Mouse (Mus musculus): ENCODE measurements around the gene Abcb6. TPM values are rescaled to one million over a fixed set of nuclear protein-coding genes. Genes with fewer than 3 reads are reported as not detected.

Gene Abcb6
- total and polyA plus RNA-seq, 3 experiments = 9.5 to 132 (median 25.0) TPM

DNA sequence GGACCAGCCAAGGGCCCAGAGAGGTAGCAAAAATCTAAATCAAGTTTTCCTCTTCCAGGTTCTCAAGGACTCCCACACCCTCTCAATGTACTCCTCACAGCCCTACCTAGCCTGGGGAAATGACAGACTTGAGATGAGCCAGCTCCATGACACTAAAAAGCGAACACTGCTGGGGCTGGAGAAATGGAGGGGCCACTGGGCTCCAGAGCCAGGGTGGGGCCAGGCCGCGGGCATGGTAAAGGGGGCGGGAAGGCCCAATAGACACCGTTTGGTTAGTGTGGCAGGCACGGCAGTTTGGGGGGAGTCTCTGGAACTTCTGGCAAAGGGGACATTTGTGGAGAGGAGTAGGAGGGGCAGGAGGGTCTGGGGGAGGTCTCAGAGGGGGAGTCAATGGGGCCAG lies 43.9 kb downstream of the Abcb6 start:
- H3K4me1 ChIP-seq (ENCODE audit: insufficient read depth, low read depth, low read length) = peaks cover 87% of the 10 kb centered on the region
- H3K36me3 ChIP-seq (replicated peaks) = peaks cover 61% of the 10 kb centered on the region
- no peak for ATAC-seq (ENCODE audit: extremely low read depth, insufficient number of reproducible peaks, low FRiP score, poor library complexity, severe bottlenecking)
- no peaks in the 10 kb centered on the region for H3K9me3 ChIP-seq (replicated peaks)
- no peaks in the 10 kb centered on the region for H3K27me3 ChIP-seq (ENCODE audit: insufficient read depth, low read length)
- TF ChIP-seq TAL1 (conservative IDR thresholded peaks at IDR 0.05; ENCODE audit: low read depth, low read length) = no peak
- no peak for TF ChIP-seq GATA2 (IDR thresholded peaks at IDR 0.05; ENCODE audit: borderline replicate concordance, low read depth, low read length)
- TF ChIP-seq CTCF (IDR thresholded peaks at IDR 0.05; ENCODE audit: low read depth, low read length) = no peak
- no peak for TF ChIP-seq POLR2AphosphoS5 (IDR thresholded peaks at IDR 0.05; ENCODE audit: insufficient replicate concordance, low read depth, low read length)
- TF ChIP-seq GATA1 (IDR thresholded peaks at IDR 0.05; ENCODE audit: borderline replicate concordance, low read length) = no peak
- DNase-seq (ENCODE audit: low spot score) = no peak
- H3K4me3 ChIP-seq (ENCODE audit: low read depth, low read length) = peak overlapping the region; percentile 61; the same call in 1 of the 2 replicates

DNA sequence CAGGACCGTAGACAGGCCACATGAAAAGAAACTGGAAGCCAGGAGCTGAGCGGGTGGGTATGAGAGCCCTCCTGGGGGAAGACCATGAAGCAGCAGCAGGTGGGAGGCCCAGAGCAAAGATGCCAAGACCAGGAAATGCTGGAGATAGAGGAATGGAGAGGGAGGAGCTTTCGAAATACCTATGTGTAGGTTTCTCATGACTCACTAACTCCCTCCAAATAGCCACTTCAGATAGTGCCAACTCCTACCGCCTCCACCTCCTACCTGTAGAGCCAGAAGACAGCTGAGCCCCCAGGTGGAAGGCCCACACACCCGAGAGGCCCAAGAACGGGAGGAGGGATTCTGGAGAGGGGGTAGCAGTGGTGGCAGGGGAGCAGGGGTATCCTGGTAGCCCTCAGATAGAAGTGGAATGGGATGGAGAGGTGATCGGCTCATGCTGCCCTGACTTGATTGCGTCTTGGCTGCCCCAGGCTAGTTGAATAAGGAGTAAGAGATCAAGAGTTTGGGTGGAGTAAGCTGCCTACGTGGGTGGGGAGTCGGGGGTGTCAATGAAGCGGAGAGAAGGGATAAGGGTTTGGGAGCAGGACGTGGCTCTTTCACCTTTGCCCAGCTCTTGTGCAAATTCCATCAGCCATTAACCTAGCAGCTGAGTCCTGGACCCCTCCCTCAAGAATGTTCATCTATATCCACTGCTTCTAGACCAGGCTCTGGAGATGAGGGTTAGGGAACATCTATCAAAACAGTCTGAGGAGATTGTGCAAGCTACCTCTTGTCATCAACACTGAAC lies 46.6 kb downstream of the Abcb6 start, which contains the start of gene Slc23a3:
Gene Slc23a3 (minus strand): TSS at position 470 of the 787 bp plus-strand sequence.
- Histone ChIP-seq H3K4me1 (ENCODE audit: insufficient read depth, low read depth, low read length) (peaks cover 63% of the 10 kb centered on the region), H3K9me3 (replicated peaks) (no peaks in the 10 kb centered on the region), H3K27me3 (ENCODE audit: insufficient read depth, low read length) (no peaks in the 10 kb centered on the region), H3K4me3 (ENCODE audit: low read depth, low read length) (no peak within 1 kb of the TSS; the same call in 1 of the 2 replicates), H3K36me3 (replicated peaks) (peaks cover 47% of the 10 kb centered on the region)
- no peak for ATAC-seq (ENCODE audit: extremely low read depth, insufficient number of reproducible peaks, low FRiP score, poor library complexity, severe bottlenecking)
- TF ChIP-seq POLR2AphosphoS5 (IDR thresholded peaks at IDR 0.05; ENCODE audit: insufficient replicate concordance, low read depth, low read length) = no peak; the same call in 1 of the 2 replicates
- no peak for DNase-seq (ENCODE audit: low spot score)

DNA sequence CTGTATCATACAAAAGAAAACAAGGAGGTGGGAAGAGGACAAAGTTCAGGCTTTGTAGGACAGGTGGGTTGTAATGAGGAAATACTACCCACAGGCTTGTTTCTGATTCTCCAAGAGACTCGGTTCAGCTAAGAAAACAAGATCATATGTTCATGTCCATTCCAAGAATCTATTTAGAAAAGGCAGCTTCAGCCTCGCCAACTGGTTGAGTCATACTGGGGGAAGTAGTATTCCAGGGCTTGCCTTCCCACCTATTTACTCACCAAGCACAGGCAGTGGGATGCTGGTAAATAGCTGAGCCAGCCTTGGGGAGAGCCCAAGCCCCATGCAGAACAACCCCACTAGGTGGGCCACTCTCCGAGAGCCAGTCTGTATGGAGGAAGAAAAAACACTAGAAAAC lies 51.6 kb downstream of the Abcb6 start:
- no peaks in the 10 kb centered on the region for H3K27me3 ChIP-seq (ENCODE audit: insufficient read depth, low read length)
- DNase-seq (ENCODE audit: low spot score) = no peak

DNA sequence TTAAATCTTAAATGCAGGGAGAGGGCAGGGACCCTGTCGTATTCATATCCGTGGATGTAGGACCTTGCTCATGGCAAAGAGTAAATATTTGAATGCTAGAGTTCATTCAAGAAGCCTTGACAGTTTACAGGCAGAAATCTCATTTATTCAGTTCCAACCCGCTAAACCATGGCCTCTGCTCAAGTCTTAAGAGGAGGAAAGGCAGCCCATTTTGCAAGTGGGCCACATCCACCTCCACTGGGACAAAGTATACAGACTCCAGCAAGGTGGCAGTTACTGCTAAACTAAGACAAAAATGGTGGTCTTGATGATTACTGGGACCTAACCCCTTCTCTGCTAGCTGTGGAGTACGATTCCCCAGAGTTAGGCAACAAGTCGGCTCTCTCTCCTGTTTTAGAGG lies 54.8 kb downstream of the Abcb6 start:
- TF ChIP-seq GATA1 (IDR thresholded peaks at IDR 0.05; ENCODE audit: borderline replicate concordance, low read length) = no peak
- no peak for TF ChIP-seq TAL1 (conservative IDR thresholded peaks at IDR 0.05; ENCODE audit: low read depth, low read length)
- no peak for TF ChIP-seq CTCF (IDR thresholded peaks at IDR 0.05; ENCODE audit: low read depth, low read length)
- no peak for TF ChIP-seq POLR2AphosphoS5 (IDR thresholded peaks at IDR 0.05; ENCODE audit: insufficient replicate concordance, low read depth, low read length)
- TF ChIP-seq GATA2 (IDR thresholded peaks at IDR 0.05; ENCODE audit: borderline replicate concordance, low read depth, low read length) = no peak
- DNase-seq (ENCODE audit: low spot score) = no peak
- H3K36me3 ChIP-seq (replicated peaks) = no peaks in the 10 kb centered on the region
- peaks cover 20% of the 10 kb centered on the region for H3K4me1 ChIP-seq (ENCODE audit: insufficient read depth, low read depth, low read length)
- no peak for ATAC-seq (ENCODE audit: extremely low read depth, insufficient number of reproducible peaks, low FRiP score, poor library complexity, severe bottlenecking)
- peak overlapping the region; percentile 73 for H3K4me3 ChIP-seq (ENCODE audit: low read depth, low read length)
- no peaks in the 10 kb centered on the region for H3K9me3 ChIP-seq (replicated peaks)
- H3K27me3 ChIP-seq (ENCODE audit: insufficient read depth, low read length) = no peaks in the 10 kb centered on the region

More for the DNA sequence above, 51.6 kb downstream of the Abcb6 start:
- Histone ChIP-seq H3K9me3 (replicated peaks) (no peaks in the 10 kb centered on the region), H3K4me1 (ENCODE audit: insufficient read depth, low read depth, low read length) (peaks cover 40% of the 10 kb centered on the region), H3K4me3 (ENCODE audit: low read depth, low read length) (no peak overlapping the region), H3K36me3 (replicated peaks) (peaks cover 1% of the 10 kb centered on the region)
- ATAC-seq (ENCODE audit: extremely low read depth, insufficient number of reproducible peaks, low FRiP score, poor library complexity, severe bottlenecking) = no peak
- no peak for TF ChIP-seq GATA1 (IDR thresholded peaks at IDR 0.05; ENCODE audit: borderline replicate concordance, low read length)
- no peak for TF ChIP-seq POLR2AphosphoS5 (IDR thresholded peaks at IDR 0.05; ENCODE audit: insufficient replicate concordance, low read depth, low read length)
- TF ChIP-seq CTCF (IDR thresholded peaks at IDR 0.05; ENCODE audit: low read depth, low read length) = no peak
- no peak for TF ChIP-seq GATA2 (IDR thresholded peaks at IDR 0.05; ENCODE audit: borderline replicate concordance, low read depth, low read length)
- TF ChIP-seq TAL1 (conservative IDR thresholded peaks at IDR 0.05; ENCODE audit: low read depth, low read length) = no peak

DNA sequence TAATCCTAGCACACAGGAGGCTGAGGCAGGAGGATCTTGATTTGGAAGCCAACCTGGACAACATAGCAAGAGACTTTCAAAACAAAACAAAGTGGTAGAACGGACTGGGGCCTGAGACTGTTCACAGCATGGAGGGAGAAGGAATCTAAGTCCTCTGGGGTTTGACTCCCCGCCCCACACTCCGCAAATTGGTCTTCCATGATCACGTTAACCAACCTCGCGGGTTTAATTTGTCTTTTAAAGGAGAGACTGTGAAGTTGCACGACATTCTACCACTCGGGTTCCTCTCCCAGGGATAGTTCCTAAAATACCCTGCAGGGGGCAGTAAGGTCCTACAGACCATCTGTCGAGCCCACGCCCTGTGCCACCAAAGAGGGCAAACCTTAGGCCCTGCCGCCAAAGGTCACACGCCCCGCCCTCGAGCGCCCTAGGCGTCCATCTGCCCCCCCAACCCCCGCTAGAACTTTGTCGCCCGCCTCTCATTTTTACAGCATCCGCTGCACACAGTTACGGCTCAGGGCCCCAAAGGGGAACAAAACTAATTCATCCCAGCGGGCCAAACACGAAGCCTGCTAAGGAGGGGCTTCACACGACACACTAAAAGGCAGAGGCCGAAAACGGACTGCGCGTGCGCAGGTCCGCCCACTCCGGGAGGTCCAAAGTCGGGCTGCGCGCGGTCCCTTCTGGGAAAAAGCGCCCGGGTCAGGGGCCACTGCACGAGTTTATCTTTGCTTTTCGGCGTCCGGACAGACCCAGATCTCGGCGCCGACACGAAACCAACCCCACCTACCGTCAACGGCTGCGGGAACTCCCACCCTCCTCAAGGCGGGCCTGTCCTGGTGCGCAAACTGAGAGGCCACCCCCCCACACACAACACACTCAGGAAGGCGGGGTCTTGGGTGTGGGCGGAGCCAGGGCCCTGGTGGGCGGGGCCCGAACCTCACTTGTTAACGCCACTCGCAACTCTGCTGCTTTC lies 55.6 kb downstream of the Abcb6 start, which contains the start of gene Nhej1:
Gene Nhej1 (minus strand): TSS at position 855 of the 976 bp plus-strand sequence.
- ATAC-seq (ENCODE audit: extremely low read depth, insufficient number of reproducible peaks, low FRiP score, poor library complexity, severe bottlenecking) = peak; percentile 75
- H3K4me3 ChIP-seq (ENCODE audit: low read depth, low read length) = peak within 1 kb of the TSS; percentile 73
- H3K27me3 ChIP-seq (ENCODE audit: insufficient read depth, low read length) = no peaks in the 10 kb centered on the region
- TF ChIP-seq GATA1 (IDR thresholded peaks at IDR 0.05; ENCODE audit: borderline replicate concordance, low read length) = no peak
- TF ChIP-seq POLR2AphosphoS5 (IDR thresholded peaks at IDR 0.05; ENCODE audit: insufficient replicate concordance, low read depth, low read length) = no peak
- no peak for TF ChIP-seq TAL1 (conservative IDR thresholded peaks at IDR 0.05; ENCODE audit: low read depth, low read length)
- TF ChIP-seq CTCF (IDR thresholded peaks at IDR 0.05; ENCODE audit: low read depth, low read length) = peak; percentile 91
- no peaks in the 10 kb centered on the region for H3K36me3 ChIP-seq (replicated peaks)
- no peaks in the 10 kb centered on the region for H3K9me3 ChIP-seq (replicated peaks)
- DNase-seq (ENCODE audit: low spot score) = peak; percentile 95
- peaks cover 20% of the 10 kb centered on the region for H3K4me1 ChIP-seq (ENCODE audit: insufficient read depth, low read depth, low read length)

DNA sequence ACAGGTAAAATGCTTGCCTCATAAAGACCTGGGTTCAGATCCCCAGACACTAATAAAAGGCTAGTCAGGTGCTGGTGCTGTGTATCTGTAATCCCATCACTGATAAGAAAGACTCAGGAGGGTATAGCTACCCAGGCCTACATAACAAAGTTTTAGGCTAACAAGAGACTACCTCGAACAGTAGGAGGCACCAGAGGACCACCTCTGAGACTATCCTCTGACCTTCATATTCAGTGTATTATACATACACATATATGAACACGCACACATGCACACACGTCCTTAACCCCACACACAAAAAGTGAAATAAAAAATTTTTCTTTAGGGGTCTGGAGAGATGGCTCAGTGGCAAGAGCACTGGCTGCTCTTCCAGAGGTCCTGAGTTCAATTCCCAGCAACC lies 58.0 kb downstream of the Abcb6 start:
- DNase-seq (ENCODE audit: low spot score) (no peak), ATAC-seq (ENCODE audit: extremely low read depth, insufficient number of reproducible peaks, low FRiP score, poor library complexity, severe bottlenecking) (no peak)
- Histone ChIP-seq H3K9me3 (replicated peaks) (no peaks in the 10 kb centered on the region), H3K36me3 (replicated peaks) (no peaks in the 10 kb centered on the region), H3K4me3 (ENCODE audit: low read depth, low read length) (no peak overlapping the region), H3K27me3 (ENCODE audit: insufficient read depth, low read length) (no peaks in the 10 kb centered on the region), H3K4me1 (ENCODE audit: insufficient read depth, low read depth, low read length) (peaks cover 20% of the 10 kb centered on the region)
- no peak for TF ChIP-seq GATA1 (IDR thresholded peaks at IDR 0.05; ENCODE audit: borderline replicate concordance, low read length)
- no peak for TF ChIP-seq TAL1 (conservative IDR thresholded peaks at IDR 0.05; ENCODE audit: low read depth, low read length)
- TF ChIP-seq POLR2AphosphoS5 (IDR thresholded peaks at IDR 0.05; ENCODE audit: insufficient replicate concordance, low read depth, low read length) = no peak
- no peak for TF ChIP-seq CTCF (IDR thresholded peaks at IDR 0.05; ENCODE audit: low read depth, low read length)
- TF ChIP-seq GATA2 (IDR thresholded peaks at IDR 0.05; ENCODE audit: borderline replicate concordance, low read depth, low read length) = no peak

Other genes with a start within 250 kb of the Abcb6 start
- gene Cfap65, start 244.8 kb downstream of the Abcb6 start, total RNA-seq (2014; fragmentation: Nextera tagmentation) = not detected in 2 replicates
- 0.11 and 0.12 TPM in 2 replicates for gene Cfap65, start 244.8 kb downstream of the Abcb6 start, total RNA-seq (2017)
- gene Cfap65, start 244.8 kb downstream of the Abcb6 start, polyA plus RNA-seq (2012) = not detected in 2 replicates
- not detected in 2 replicates for gene Ihh, start 228.7 kb downstream of the Abcb6 start, total RNA-seq (2014; fragmentation: Nextera tagmentation)
- 0.17 and 0.27 TPM in 2 replicates for gene Ihh, start 228.7 kb downstream of the Abcb6 start, total RNA-seq (2017)
- 0.08 and 0.13 TPM in 2 replicates for gene Ihh, start 228.7 kb downstream of the Abcb6 start, polyA plus RNA-seq (2012)
- 2.5 and 5.1 TPM in 2 replicates for gene Nhej1, start 55.2 kb downstream of the Abcb6 start, total RNA-seq (2014; fragmentation: Nextera tagmentation)
- gene Nhej1, start 55.2 kb downstream of the Abcb6 start, total RNA-seq (2017) = 12.3 and 12.4 TPM in 2 replicates
- 0.40 and 0.47 TPM in 2 replicates for gene Nhej1, start 55.2 kb downstream of the Abcb6 start, polyA plus RNA-seq (2012)
- gene Slc23a3, start 46.5 kb downstream of the Abcb6 start, total RNA-seq (2014; fragmentation: Nextera tagmentation) = 0.83 and 1.5 TPM in 2 replicates
- gene Slc23a3, start 46.5 kb downstream of the Abcb6 start, total RNA-seq (2017) = 0.22 and 0.29 TPM in 2 replicates
- 0.03 TPM in 1 of 2 replicates, not detected in the other for gene Slc23a3, start 46.5 kb downstream of the Abcb6 start, polyA plus RNA-seq (2012)
- gene Cnppd1, start 37.7 kb downstream of the Abcb6 start, total RNA-seq (2014; fragmentation: Nextera tagmentation) = 77.3 and 93.4 TPM in 2 replicates
- 140 and 143 TPM in 2 replicates for gene Cnppd1, start 37.7 kb downstream of the Abcb6 start, total RNA-seq (2017)
- 83.2 and 105 TPM in 2 replicates for gene Cnppd1, start 37.7 kb downstream of the Abcb6 start, polyA plus RNA-seq (2012)
- 85.7 and 93.8 TPM in 2 replicates for gene Retreg2, start 37.6 kb downstream of the Abcb6 start, total RNA-seq (2014; fragmentation: Nextera tagmentation)
- gene Retreg2, start 37.6 kb downstream of the Abcb6 start, total RNA-seq (2017) = 111 and 120 TPM in 2 replicates
- gene Retreg2, start 37.6 kb downstream of the Abcb6 start, polyA plus RNA-seq (2012) = 101 and 112 TPM in 2 replicates
- gene Zfand2b, start 11.7 kb downstream of the Abcb6 start, total RNA-seq (2014; fragmentation: Nextera tagmentation) = 45.8 and 58.0 TPM in 2 replicates
- 47.7 and 53.7 TPM in 2 replicates for gene Zfand2b, start 11.7 kb downstream of the Abcb6 start, total RNA-seq (2017)
- 21.0 and 24.2 TPM in 2 replicates for gene Zfand2b, start 11.7 kb downstream of the Abcb6 start, polyA plus RNA-seq (2012)
- 47.5 and 50.4 TPM in 2 replicates for gene Ankzf1, start 11.8 kb upstream of the Abcb6 start, total RNA-seq (2014; fragmentation: Nextera tagmentation)
- 57.4 and 69.3 TPM in 2 replicates for gene Ankzf1, start 11.8 kb upstream of the Abcb6 start, total RNA-seq (2017)
- 17.0 and 22.9 TPM in 2 replicates for gene Ankzf1, start 11.8 kb upstream of the Abcb6 start, polyA plus RNA-seq (2012)
- 40.0 and 46.2 TPM in 2 replicates for gene Atg9a, start 11.8 kb upstream of the Abcb6 start, total RNA-seq (2014; fragmentation: Nextera tagmentation)
- 16.2 and 16.3 TPM in 2 replicates for gene Atg9a, start 11.8 kb upstream of the Abcb6 start, total RNA-seq (2017)
- gene Atg9a, start 11.8 kb upstream of the Abcb6 start, polyA plus RNA-seq (2012) = 34.2 and 47.5 TPM in 2 replicates
- 10.1 and 19.2 TPM in 2 replicates for gene Glb1l, start 30.4 kb upstream of the Abcb6 start, total RNA-seq (2014; fragmentation: Nextera tagmentation)
- gene Glb1l, start 30.4 kb upstream of the Abcb6 start, total RNA-seq (2017) = 11.0 and 12.5 TPM in 2 replicates
- 0.29 and 0.83 TPM in 2 replicates for gene Glb1l, start 30.4 kb upstream of the Abcb6 start, polyA plus RNA-seq (2012)
- gene Stk16, start 30.4 kb upstream of the Abcb6 start, total RNA-seq (2014; fragmentation: Nextera tagmentation) = 59.4 and 78.2 TPM in 2 replicates
- 70.7 and 72.6 TPM in 2 replicates for gene Stk16, start 30.4 kb upstream of the Abcb6 start, total RNA-seq (2017)
- 114 and 133 TPM in 2 replicates for gene Stk16, start 30.4 kb upstream of the Abcb6 start, polyA plus RNA-seq (2012)
- 201 and 287 TPM in 2 replicates for gene Tuba4a, start 39.5 kb upstream of the Abcb6 start, total RNA-seq (2014; fragmentation: Nextera tagmentation)
- gene Tuba4a, start 39.5 kb upstream of the Abcb6 start, total RNA-seq (2017) = 156 and 175 TPM in 2 replicates
- 38.6 and 61.0 TPM in 2 replicates for gene Tuba4a, start 39.5 kb upstream of the Abcb6 start, polyA plus RNA-seq (2012)
- gene A630095N17Rik, start 51.7 kb upstream of the Abcb6 start, total RNA-seq (2014; fragmentation: Nextera tagmentation) = not detected in 2 replicates
- gene A630095N17Rik, start 51.7 kb upstream of the Abcb6 start, total RNA-seq (2017) = not detected in 2 replicates
- not detected in 2 replicates for gene A630095N17Rik, start 51.7 kb upstream of the Abcb6 start, polyA plus RNA-seq (2012)
- 15.4 and 63.3 TPM in 2 replicates for gene Dnajb2, start 56.0 kb upstream of the Abcb6 start, total RNA-seq (2014; fragmentation: Nextera tagmentation)
- 13.9 and 15.6 TPM in 2 replicates for gene Dnajb2, start 56.0 kb upstream of the Abcb6 start, total RNA-seq (2017)
- 9.1 and 11.1 TPM in 2 replicates for gene Dnajb2, start 56.0 kb upstream of the Abcb6 start, polyA plus RNA-seq (2012)
- gene Ptprn, start 84.1 kb upstream of the Abcb6 start, total RNA-seq (2014; fragmentation: Nextera tagmentation) = not detected in 2 replicates
- gene Ptprn, start 84.1 kb upstream of the Abcb6 start, total RNA-seq (2017) = 0.11 TPM in 1 of 2 replicates, not detected in the other
- 0.03 and 0.08 TPM in 2 replicates for gene Ptprn, start 84.1 kb upstream of the Abcb6 start, polyA plus RNA-seq (2012)
- gene Resp18, start 98.0 kb upstream of the Abcb6 start, total RNA-seq (2014; fragmentation: Nextera tagmentation) = not detected in 2 replicates
- not detected in 2 replicates for gene Resp18, start 98.0 kb upstream of the Abcb6 start, total RNA-seq (2017)
- gene Resp18, start 98.0 kb upstream of the Abcb6 start, polyA plus RNA-seq (2012) = not detected in 2 replicates
- gene Dnpep, start 137.6 kb upstream of the Abcb6 start, total RNA-seq (2014; fragmentation: Nextera tagmentation) = 56.3 and 73.7 TPM in 2 replicates
- gene Dnpep, start 137.6 kb upstream of the Abcb6 start, total RNA-seq (2017) = 38.7 and 47.2 TPM in 2 replicates
- gene Dnpep, start 137.6 kb upstream of the Abcb6 start, polyA plus RNA-seq (2012) = 69.4 and 79.0 TPM in 2 replicates
- 12.9 and 19.0 TPM in 2 replicates for gene Des, start 179.9 kb upstream of the Abcb6 start, total RNA-seq (2014; fragmentation: Nextera tagmentation)
- 3.4 and 5.6 TPM in 2 replicates for gene Des, start 179.9 kb upstream of the Abcb6 start, total RNA-seq (2017)
- gene Des, start 179.9 kb upstream of the Abcb6 start, polyA plus RNA-seq (2012) = 12.7 and 13.8 TPM in 2 replicates
- 1.9 and 7.7 TPM in 2 replicates for gene Speg, start 194.9 kb upstream of the Abcb6 start, total RNA-seq (2014; fragmentation: Nextera tagmentation)
- gene Speg, start 194.9 kb upstream of the Abcb6 start, total RNA-seq (2017) = 1.9 and 2.3 TPM in 2 replicates
- 10.3 and 12.6 TPM in 2 replicates for gene Speg, start 194.9 kb upstream of the Abcb6 start, polyA plus RNA-seq (2012)

All from G1E (cell line).